Mouse (Mus musculus): ENCODE data around the gene Calhm1.

- TF ChIP-seq CTCF (conservative IDR thresholded peaks at IDR 0.05; ENCODE audit: low read length) (no peak), POU5F1 (IDR thresholded peaks at IDR 0.05; ENCODE audit: borderline replicate concordance, low read length) (no peak)
Measured at GRCm38 (mm10) chr19:47161669-47162068, 17.6 kb upstream of the Calhm1 start.

All from E14TG2a.4 (cell line).